Mouse (Mus musculus): ENCODE results near the gene Prkag2. TPM values are rescaled to one million over a fixed set of nuclear protein-coding genes. Genes with fewer than 3 reads are reported as not detected.

The Prkag2 gene
- polyA plus RNA-seq, 1 experiment from 2014 or later, result 38.2 TPM

DNA sequence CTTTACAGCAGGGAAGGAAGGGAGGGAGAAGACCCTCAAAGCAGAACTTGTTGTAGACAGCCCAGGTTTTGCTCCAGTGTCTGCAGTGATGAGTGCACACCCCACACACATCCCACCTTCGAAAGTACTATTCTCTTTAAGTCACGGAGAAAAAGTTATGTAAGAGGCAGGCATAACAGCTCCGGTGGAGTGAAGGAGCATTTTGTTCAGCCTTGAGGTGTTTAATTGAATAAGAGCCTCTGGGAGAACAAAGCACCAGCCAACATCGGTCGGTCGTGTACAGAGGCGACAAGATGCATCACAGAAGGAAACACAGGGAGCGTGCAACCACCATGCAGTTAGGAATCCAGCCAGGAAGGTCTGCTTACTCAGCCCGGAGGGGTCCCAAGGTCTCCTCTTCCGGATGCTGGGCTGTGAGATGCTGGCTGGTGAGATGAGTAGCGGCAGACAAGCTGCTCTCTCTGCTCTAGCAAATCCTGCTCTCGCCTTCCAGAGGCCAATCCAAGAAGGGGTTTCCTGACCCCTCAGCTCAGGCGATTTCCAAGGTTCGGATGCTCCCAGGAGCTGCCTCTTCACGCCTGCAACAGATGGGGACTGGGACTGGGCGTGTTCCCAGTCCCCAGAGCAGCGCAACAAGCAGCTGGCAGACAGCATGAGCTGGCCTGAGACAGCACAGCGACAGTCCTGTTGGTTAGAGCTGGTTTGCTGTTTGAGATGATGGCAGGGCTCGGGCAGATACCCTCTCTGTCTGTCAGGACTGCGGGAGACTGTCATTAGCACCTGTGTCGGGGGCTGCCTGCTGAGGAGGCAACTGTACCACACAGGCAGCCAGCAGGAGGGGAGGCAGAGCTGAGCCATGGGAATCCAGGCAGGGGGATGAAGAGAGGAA, 41.3 kb downstream of the Prkag2 start:
- Histone ChIP-seq H3K27ac (replicated peaks) (0 out of 2 replicates have a peak overlapping the region, but pooled peaks have one; percentile 32), H3K36me3 (replicated peaks) (no peaks in the 10 kb centered on the region), H3K27me3 (replicated peaks; ENCODE audit: low read depth, poor library complexity, severe bottlenecking) (peaks cover 36% of the 10 kb centered on the region), H3K4me1 (peaks cover 61% of the 10 kb centered on the region), H3K4me3 (peak overlapping the region; percentile 27; the same call in 1 of the 2 replicates), H3K9me3 (no peaks in the 10 kb centered on the region)
- 25% methylated on average over 21 of the region's 21 CpGs for WGBS
- no peak for DNase-seq (ENCODE audit: low spot score)

- DNase-seq (ENCODE audit: low spot score), result no peak
- Histone ChIP-seq H3K27ac (replicated peaks) (no peak overlapping the region), H3K9me3 (no peaks in the 10 kb centered on the region), H3K4me1 (peaks cover 56% of the 10 kb centered on the region), H3K4me3 (no peak overlapping the region), H3K27me3 (replicated peaks; ENCODE audit: low read depth, poor library complexity, severe bottlenecking) (peaks cover 36% of the 10 kb centered on the region), H3K36me3 (replicated peaks) (no peaks in the 10 kb centered on the region)
- WGBS, result 42% methylated on average over 7 of the region's 7 CpGs
These were observed 42.0 kb downstream of the Prkag2 start for GRCm38 (mm10) chr5:25058417-25058816.

- H3K27ac ChIP-seq (replicated peaks), result no peak overlapping the region
- peaks cover 21% of the 10 kb centered on the region for H3K27me3 ChIP-seq (replicated peaks; ENCODE audit: low read depth, poor library complexity, severe bottlenecking)
- H3K9me3 ChIP-seq, result no peaks in the 10 kb centered on the region
- H3K4me1 ChIP-seq, result peaks cover 36% of the 10 kb centered on the region
- H3K36me3 ChIP-seq (replicated peaks), result no peaks in the 10 kb centered on the region
- no peak for DNase-seq (ENCODE audit: low spot score)
- 45% methylated on average over 4 of the region's 4 CpGs for WGBS
- H3K4me3 ChIP-seq, result no peak overlapping the region
These were observed 45.2 kb downstream of the Prkag2 start for GRCm38 (mm10) chr5:25055288-25055687.

DNA sequence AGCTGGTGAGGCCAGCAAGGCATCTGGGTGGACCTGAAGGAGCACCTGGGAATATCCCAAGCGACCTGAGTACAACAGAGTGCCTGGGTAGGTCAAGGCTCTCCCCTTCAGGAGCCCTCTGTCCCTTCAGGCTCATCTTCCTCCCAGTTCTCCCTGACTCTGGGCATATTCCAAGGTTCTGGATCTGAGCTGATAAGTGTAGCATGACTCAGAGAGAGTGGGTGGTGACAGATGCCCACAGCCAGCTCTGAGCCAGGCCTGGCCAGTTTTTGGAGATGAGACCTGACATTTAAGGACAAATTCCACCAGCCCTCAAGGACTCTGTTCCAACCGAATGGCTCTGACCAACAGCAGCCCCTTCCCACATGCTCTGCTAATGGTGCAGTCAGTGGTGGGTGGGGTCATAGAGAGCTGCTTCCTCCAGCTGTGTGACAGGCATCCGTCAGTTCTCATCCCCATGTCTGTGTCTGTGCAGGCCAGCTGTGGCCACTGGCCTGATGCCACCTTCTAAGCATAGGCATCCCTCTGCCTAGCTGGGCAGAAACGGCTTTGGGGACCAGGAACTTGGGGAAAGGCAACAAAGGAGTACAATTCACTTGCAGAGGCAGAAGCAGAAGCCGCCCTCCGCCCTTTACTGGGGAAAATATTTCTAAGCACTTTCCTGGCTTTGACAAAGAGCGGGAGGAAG, 46.3 kb downstream of the Prkag2 start:
- H3K4me1 ChIP-seq, result peaks cover 25% of the 10 kb centered on the region
- H3K4me3 ChIP-seq, result no peak overlapping the region
- no peak for DNase-seq (ENCODE audit: low spot score)
- peaks cover 9% of the 10 kb centered on the region; the same call in 1 of the 2 replicates for H3K27me3 ChIP-seq (replicated peaks; ENCODE audit: low read depth, poor library complexity, severe bottlenecking)
- H3K27ac ChIP-seq (replicated peaks), result no peak overlapping the region
- WGBS, result 77% methylated on average over 7 of the region's 7 CpGs
- no peaks in the 10 kb centered on the region for H3K36me3 ChIP-seq (replicated peaks)
- no peaks in the 10 kb centered on the region for H3K9me3 ChIP-seq

DNA sequence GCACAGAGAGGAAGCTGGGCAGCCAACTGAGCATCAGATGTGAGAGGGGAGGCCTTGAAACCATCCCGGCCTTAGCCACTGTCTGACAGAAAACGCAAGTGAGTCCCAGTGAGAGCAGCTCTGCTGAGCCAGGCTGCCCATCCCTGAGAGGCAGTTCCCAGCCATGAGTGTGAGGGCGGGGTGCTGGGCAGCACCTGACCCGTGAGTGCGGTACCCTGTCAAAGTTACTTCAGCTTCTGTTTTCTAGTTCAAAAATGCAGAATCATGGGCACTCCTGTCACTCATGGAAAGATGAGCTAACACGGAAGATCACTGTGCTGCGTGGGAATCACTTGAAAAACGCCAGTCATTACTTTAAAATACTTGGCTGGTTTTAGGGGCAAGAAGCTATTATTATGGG, 49.6 kb downstream of the Prkag2 start:
- DNase-seq (ENCODE audit: low spot score), result no peak
- 84% methylated on average over 8 of the region's 8 CpGs for WGBS

DNA sequence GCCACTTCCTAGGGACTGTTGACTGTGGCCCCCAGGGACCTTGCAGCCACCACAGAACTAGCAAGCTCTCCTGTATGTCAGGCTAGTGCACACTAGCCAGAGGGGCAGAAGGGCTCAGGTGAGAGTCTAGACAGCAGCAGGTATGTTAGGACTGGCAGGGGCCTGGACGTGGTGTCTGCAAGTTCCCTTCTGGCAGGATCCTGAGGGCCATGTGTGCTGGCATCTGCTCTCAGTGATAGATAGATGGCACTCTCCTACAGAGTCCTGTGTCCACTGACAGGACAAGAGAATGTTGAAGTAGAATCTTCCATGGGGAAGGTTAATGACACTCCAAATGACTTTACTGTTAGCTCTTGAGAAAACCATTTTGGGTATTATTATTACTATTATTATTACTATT, 52.8 kb downstream of the Prkag2 start:
- WGBS, result 56% methylated on average over 1 of the region's 1 CpGs
- Histone ChIP-seq H3K27me3 (replicated peaks; ENCODE audit: low read depth, poor library complexity, severe bottlenecking) (no peaks in the 10 kb centered on the region), H3K9me3 (no peaks in the 10 kb centered on the region), H3K36me3 (replicated peaks) (no peaks in the 10 kb centered on the region), H3K4me3 (no peak overlapping the region), H3K27ac (replicated peaks) (no peak overlapping the region), H3K4me1 (no peaks in the 10 kb centered on the region)
- no peak for DNase-seq (ENCODE audit: low spot score)

More for the DNA sequence above, 49.6 kb downstream of the Prkag2 start:
- Histone ChIP-seq H3K36me3 (replicated peaks) (no peaks in the 10 kb centered on the region), H3K27me3 (replicated peaks; ENCODE audit: low read depth, poor library complexity, severe bottlenecking) (no peaks in the 10 kb centered on the region), H3K4me3 (no peak overlapping the region), H3K9me3 (no peaks in the 10 kb centered on the region), H3K4me1 (peaks cover 7% of the 10 kb centered on the region), H3K27ac (replicated peaks) (no peak overlapping the region)

DNA sequence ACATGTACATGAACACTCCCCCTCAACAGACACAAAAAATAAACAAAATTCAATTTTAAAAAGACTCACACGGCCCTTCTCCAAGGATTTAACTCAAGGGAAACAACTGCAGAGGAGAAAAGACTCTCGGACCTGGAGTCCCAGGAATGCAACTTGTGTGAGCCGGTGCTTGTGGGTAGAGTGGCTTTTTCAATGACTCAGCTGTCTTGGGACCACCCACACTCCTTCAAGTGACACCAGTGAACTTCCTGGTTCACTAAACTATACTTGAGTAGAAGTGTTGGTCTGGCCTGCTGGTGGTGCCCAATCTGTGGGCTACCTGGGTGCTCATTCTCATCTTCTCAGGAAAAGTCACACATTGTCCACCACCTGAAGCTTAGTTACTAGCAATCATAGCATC, 53.7 kb downstream of the Prkag2 start:
- 78% methylated on average over 3 of the region's 3 CpGs for WGBS
- Histone ChIP-seq H3K27ac (replicated peaks) (no peak overlapping the region), H3K4me1 (no peaks in the 10 kb centered on the region), H3K27me3 (replicated peaks; ENCODE audit: low read depth, poor library complexity, severe bottlenecking) (no peaks in the 10 kb centered on the region), H3K4me3 (no peak overlapping the region), H3K9me3 (no peaks in the 10 kb centered on the region), H3K36me3 (replicated peaks) (no peaks in the 10 kb centered on the region)
- DNase-seq (ENCODE audit: low spot score), result no peak

GRCm38 (mm10) chr5:25044007-25044406, 56.4 kb downstream of the Prkag2 start:
- 90% methylated on average over 2 of the region's 2 CpGs for WGBS
- Histone ChIP-seq H3K36me3 (replicated peaks) (no peaks in the 10 kb centered on the region), H3K4me1 (no peaks in the 10 kb centered on the region; the same call in 1 of the 2 replicates), H3K27ac (replicated peaks) (no peak overlapping the region), H3K27me3 (replicated peaks; ENCODE audit: low read depth, poor library complexity, severe bottlenecking) (no peaks in the 10 kb centered on the region), H3K4me3 (no peak overlapping the region), H3K9me3 (no peaks in the 10 kb centered on the region)
- DNase-seq (ENCODE audit: low spot score), result no peak

DNA sequence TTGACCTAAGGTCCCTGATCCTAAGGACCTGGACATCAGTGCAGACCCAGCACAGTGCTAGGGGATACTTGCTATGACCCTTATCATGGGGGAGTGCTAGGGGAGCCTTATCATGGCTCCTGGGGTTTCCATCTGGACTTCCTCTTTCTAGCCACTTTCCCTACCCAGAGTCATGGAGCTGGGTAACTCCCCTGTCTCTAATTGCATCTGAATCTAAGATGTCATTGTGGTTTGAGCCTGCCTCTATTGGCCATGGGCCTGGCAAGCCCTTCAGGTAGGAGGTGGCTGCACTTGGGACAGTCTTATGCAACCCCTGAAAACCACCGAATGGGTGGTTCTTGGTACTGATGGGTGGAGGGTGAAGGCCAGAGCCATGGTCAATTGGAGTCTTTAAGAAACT, 58.5 kb downstream of the Prkag2 start:
- Histone ChIP-seq H3K9me3 (no peaks in the 10 kb centered on the region), H3K4me3 (no peak overlapping the region), H3K27ac (replicated peaks) (no peak overlapping the region), H3K4me1 (no peaks in the 10 kb centered on the region; the same call in 1 of the 2 replicates), H3K27me3 (replicated peaks; ENCODE audit: low read depth, poor library complexity, severe bottlenecking) (no peaks in the 10 kb centered on the region), H3K36me3 (replicated peaks) (no peaks in the 10 kb centered on the region)
- WGBS, result 90% methylated on average over 1 of the region's 1 CpGs
- no peak for DNase-seq (ENCODE audit: low spot score)

DNA sequence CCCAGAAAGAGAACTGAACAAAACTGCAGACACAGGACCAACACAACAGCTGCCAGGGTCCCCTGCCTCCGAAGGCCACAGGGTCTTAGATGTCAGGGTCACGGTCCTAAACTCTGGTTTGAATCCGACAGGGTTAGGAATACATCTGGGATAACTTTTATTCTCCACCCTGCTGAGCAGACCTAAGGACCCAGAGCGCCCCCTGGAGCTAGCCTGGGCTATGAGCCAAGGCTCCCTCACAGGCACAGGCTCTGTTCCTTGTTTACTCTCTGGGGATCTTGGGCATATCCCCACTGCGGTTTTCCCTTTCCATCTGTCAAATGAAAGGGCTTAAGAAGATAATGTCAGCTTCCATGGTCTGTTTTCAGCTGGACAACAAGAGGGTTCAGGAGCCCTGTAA, 59.1 kb downstream of the Prkag2 start:
- WGBS, result 41% methylated on average over 5 of the region's 5 CpGs
- H3K27me3 ChIP-seq (replicated peaks; ENCODE audit: low read depth, poor library complexity, severe bottlenecking), result no peaks in the 10 kb centered on the region
- H3K4me1 ChIP-seq, result no peaks in the 10 kb centered on the region; the same call in 1 of the 2 replicates
- no peak for DNase-seq (ENCODE audit: low spot score)
- no peak overlapping the region for H3K27ac ChIP-seq (replicated peaks)
- no peaks in the 10 kb centered on the region for H3K36me3 ChIP-seq (replicated peaks)
- no peaks in the 10 kb centered on the region for H3K9me3 ChIP-seq
- no peak overlapping the region for H3K4me3 ChIP-seq

DNA sequence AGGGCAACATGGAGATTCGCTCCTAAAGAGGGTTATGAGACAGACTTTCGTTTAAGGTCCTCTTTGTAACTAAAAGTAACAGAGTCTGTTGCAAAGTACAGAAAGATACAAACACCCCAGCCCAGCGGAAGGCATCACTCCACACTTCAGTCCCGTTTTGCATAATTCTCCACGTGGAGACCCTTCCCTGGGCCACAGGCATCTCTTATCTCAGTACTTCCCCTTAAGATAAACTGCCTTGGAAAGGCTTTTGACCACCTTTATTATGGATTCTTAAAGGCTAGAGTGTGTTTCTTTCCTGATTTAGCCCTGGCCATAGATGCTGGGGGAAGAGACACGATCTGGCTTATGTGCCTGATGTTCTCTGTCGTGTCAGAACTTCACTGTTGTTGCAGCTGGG, 59.5 kb downstream of the Prkag2 start:
- DNase-seq (ENCODE audit: low spot score), result no peak
- WGBS, result 76% methylated on average over 7 of the region's 7 CpGs

GRCm38 (mm10) chr5:25038827-25039226, 61.6 kb downstream of the Prkag2 start:
- Histone ChIP-seq H3K4me3 (no peak overlapping the region), H3K27ac (replicated peaks) (no peak overlapping the region), H3K27me3 (replicated peaks; ENCODE audit: low read depth, poor library complexity, severe bottlenecking) (no peaks in the 10 kb centered on the region), H3K36me3 (replicated peaks) (no peaks in the 10 kb centered on the region), H3K4me1 (no peaks in the 10 kb centered on the region; the same call in 1 of the 2 replicates), H3K9me3 (no peaks in the 10 kb centered on the region)
- no peak for DNase-seq (ENCODE audit: low spot score)
- 93% methylated on average over 2 of the region's 2 CpGs for WGBS

More for the DNA sequence above, 59.5 kb downstream of the Prkag2 start:
- Histone ChIP-seq H3K4me3 (no peak overlapping the region), H3K27me3 (replicated peaks; ENCODE audit: low read depth, poor library complexity, severe bottlenecking) (no peaks in the 10 kb centered on the region), H3K27ac (replicated peaks) (no peak overlapping the region), H3K4me1 (no peaks in the 10 kb centered on the region; the same call in 1 of the 2 replicates), H3K9me3 (no peaks in the 10 kb centered on the region), H3K36me3 (replicated peaks) (no peaks in the 10 kb centered on the region)

GRCm38 (mm10) chr5:25035391-25035790, 65.1 kb downstream of the Prkag2 start:
- DNase-seq (ENCODE audit: low spot score), result no peak
- no peaks in the 10 kb centered on the region for H3K4me1 ChIP-seq
- H3K27me3 ChIP-seq (replicated peaks; ENCODE audit: low read depth, poor library complexity, severe bottlenecking), result no peaks in the 10 kb centered on the region
- H3K9me3 ChIP-seq, result no peaks in the 10 kb centered on the region
- H3K27ac ChIP-seq (replicated peaks), result no peak overlapping the region
- WGBS, result 76% methylated on average over 3 of the region's 3 CpGs
- H3K4me3 ChIP-seq, result no peak overlapping the region
- H3K36me3 ChIP-seq (replicated peaks), result no peaks in the 10 kb centered on the region

Data from embryonic facial prominence, embryonic 10.5 days (tissue).